Mouse (Mus musculus) midbrain, embryonic 14.5 days (tissue): ENCODE results near the gene Crxos. TPM values are rescaled to one million over a fixed set of nuclear protein-coding genes. Genes with fewer than 3 reads are reported as not detected.
A peak's percentile ranks its signal among the peaks of the same experiment; 100 is the strongest.

Source experiments
- ATAC-seq: fragments of 200-750 bp; cut with Nextera tagmentation; 2 replicates; pipeline ENCODE4 v1.8.0; 2017; ENCODE audit warnings: moderate number of reproducible peaks, moderate library complexity; ENCODE audit not compliant: low FRiP score, low TSS enrichment
- DNase-seq: peaks from one replicate; pipeline ENCODE4 v3.0.0-alpha.2; 2015
- H3K27ac ChIP-seq: fragments of 300-500 bp; sonication (generic); replicated peaks from 2 replicates; pipeline ENCODE4 v1.5.1; 2014; ENCODE audit warnings: mild to moderate bottlenecking, low read depth, low read length, moderate library complexity
- H3K27me3 ChIP-seq: fragments of 300-500 bp; sonication (generic); 2 replicates; pipeline ENCODE4 v1.6.1; 2014; ENCODE audit warnings: low read length, control low read depth, mixed read lengths; ENCODE audit not compliant: control insufficient read depth, insufficient read depth
- H3K36me3 ChIP-seq: fragments of 300-500 bp; sonication (generic); 2 replicates; pipeline ENCODE4 v1.6.1; 2014; ENCODE audit warnings: low read length, control low read depth; ENCODE audit not compliant: control insufficient read depth, insufficient read depth
- H3K4me1 ChIP-seq: fragments of 300-500 bp; sonication (generic); 2 replicates; pipeline ENCODE4 v1.6.1; 2014; ENCODE audit warnings: mild to moderate bottlenecking, antibody characterized with exemption, low read length, control low read depth; ENCODE audit not compliant: control insufficient read depth, insufficient read depth
- H3K4me2 ChIP-seq: fragments of 300-500 bp; sonication (generic); 2 replicates; pipeline ENCODE4 v1.6.1; 2014; ENCODE audit warnings: mild to moderate bottlenecking, low read length, moderate library complexity
- H3K4me3 ChIP-seq: fragments of 300-500 bp; sonication (generic); replicated peaks from 2 replicates; pipeline ENCODE4 v1.5.1; 2014; ENCODE audit warnings: low read depth, low read length
- H3K9ac ChIP-seq: fragments of 300-500 bp; sonication (generic); replicated peaks from 2 replicates; pipeline ENCODE4 v1.6.1; 2014; ENCODE audit warnings: mild to moderate bottlenecking, low read length, moderate library complexity
- H3K9me3 ChIP-seq: fragments of 300-500 bp; sonication (generic); 2 replicates; pipeline ENCODE4 v1.6.1; 2016; ENCODE audit warnings: low read length, control low read depth, mixed read lengths; ENCODE audit not compliant: control insufficient read depth
- WGBS: fragments of 180-500 bp; shearing (Covaris S2); extraction: QIAGEN DNeasy Blood & Tissue Kit; methylation state at CpG from one replicate; pipeline ENCODE4 v1.1.7; 2014; 5-methylcytosine and 5-hydroxymethylcytosine counted together
- polyA plus RNA-seq: library from polyadenylated mRNA; unstranded; fragments of >200 nt; fragmentation: Nextera tagmentation; extraction: Ambion mirVana; gene quantifications from 2 replicates; pipeline ENCODE4 v1.2.1, GENCODE M21; 2014

Gene Crxos
- polyA plus RNA-seq, 1 experiment from 2014 or later, result not detected

GRCm38 (mm10) chr7:15947653-15948260 lies 65.3 kb downstream of the Crxos start:
- ATAC-seq (no peak), DNase-seq (no peak)
- WGBS, result 48% methylated on average over 4 of the region's 4 CpGs
- Histone ChIP-seq H3K4me3 (no peak overlapping the region), H3K36me3 (peaks cover 17% of the 10 kb centered on the region), H3K27me3 (no peaks in the 10 kb centered on the region), H3K27ac (no peak overlapping the region), H3K9ac (no peak overlapping the region), H3K4me2 (no peak overlapping the region), H3K9me3 (no peaks in the 10 kb centered on the region), H3K4me1 (peaks cover 10% of the 10 kb centered on the region)

- Histone ChIP-seq H3K4me2 (peak overlapping the region; percentile 33; the same call in 1 of the 2 replicates), H3K9ac (no peak overlapping the region), H3K4me3 (no peak overlapping the region), H3K36me3 (peaks cover 10% of the 10 kb centered on the region), H3K9me3 (no peaks in the 10 kb centered on the region), H3K27ac (no peak overlapping the region), H3K4me1 (peaks cover 10% of the 10 kb centered on the region), H3K27me3 (no peaks in the 10 kb centered on the region)
- DNase-seq (peak; percentile 73), ATAC-seq (0 out of 2 replicates have a peak, but pooled peaks have one; percentile 12)
- WGBS, result 5% methylated on average over 23 of the region's 23 CpGs
Measured at GRCm38 (mm10) chr7:15948381-15948941, 66.0 kb downstream of the Crxos start.

GRCm38 (mm10) chr7:15949216-15949790 lies 66.9 kb downstream of the Crxos start:
- no peak overlapping the region for H3K4me2 ChIP-seq
- no peak overlapping the region for H3K9ac ChIP-seq
- H3K27me3 ChIP-seq, result no peaks in the 10 kb centered on the region
- H3K9me3 ChIP-seq, result no peaks in the 10 kb centered on the region
- peaks cover 9% of the 10 kb centered on the region for H3K4me1 ChIP-seq
- WGBS, result 87% methylated on average over 7 of the region's 7 CpGs
- no peak overlapping the region for H3K4me3 ChIP-seq
- no peak for DNase-seq
- H3K36me3 ChIP-seq, result peaks cover 1% of the 10 kb centered on the region; the same call in 1 of the 2 replicates
- ATAC-seq, result no peak
- no peak overlapping the region for H3K27ac ChIP-seq

- DNase-seq, result no peak
- Histone ChIP-seq H3K36me3 (no peaks in the 10 kb centered on the region), H3K27me3 (no peaks in the 10 kb centered on the region), H3K4me3 (no peak overlapping the region), H3K4me2 (no peak overlapping the region), H3K9me3 (no peaks in the 10 kb centered on the region), H3K27ac (no peak overlapping the region), H3K4me1 (peaks cover 2% of the 10 kb centered on the region), H3K9ac (no peak overlapping the region)
- 87% methylated on average over 15 of the region's 15 CpGs for WGBS
- ATAC-seq, result no peak
Measured at GRCm38 (mm10) chr7:15950008-15950407, 67.6 kb downstream of the Crxos start.

- H3K4me3 ChIP-seq, result no peak overlapping the region
- H3K36me3 ChIP-seq, result no peaks in the 10 kb centered on the region
- H3K27me3 ChIP-seq, result no peaks in the 10 kb centered on the region
- no peak for ATAC-seq
- H3K4me2 ChIP-seq, result no peak overlapping the region
- peaks cover 2% of the 10 kb centered on the region; the same call in 1 of the 2 replicates for H3K4me1 ChIP-seq
- no peak for DNase-seq
- no peak overlapping the region for H3K27ac ChIP-seq
- H3K9ac ChIP-seq, result no peak overlapping the region
- no peaks in the 10 kb centered on the region for H3K9me3 ChIP-seq
- 73% methylated on average over 3 of the region's 3 CpGs for WGBS
Measured at GRCm38 (mm10) chr7:15952416-15952815, 70.0 kb downstream of the Crxos start.

Other genes with a start within 250 kb of the Crxos start
- not detected in 2 replicates for gene Obox3, start 242.7 kb upstream of the Crxos start, polyA plus RNA-seq
- not detected in 2 replicates for gene Obox5, start 132.5 kb upstream of the Crxos start, polyA plus RNA-seq
- not detected in 2 replicates for gene Obox6, start 42.9 kb upstream of the Crxos start, polyA plus RNA-seq
- gene Crx, start 2.6 kb upstream of the Crxos start, polyA plus RNA-seq, result 0.18 TPM in 1 of 2 replicates, not detected in the other
- 1,539 and 1,832 TPM in 2 replicates for gene Selenow, start 39.8 kb downstream of the Crxos start, polyA plus RNA-seq
- gene Nop53, start 63.5 kb downstream of the Crxos start, polyA plus RNA-seq, result 135 and 136 TPM in 2 replicates
- gene Ehd2, start 85.0 kb downstream of the Crxos start, polyA plus RNA-seq, result 3.1 and 3.9 TPM in 2 replicates
- 6.5 and 9.0 TPM in 2 replicates for gene Bicra, start 165.3 kb downstream of the Crxos start, polyA plus RNA-seq
- 0.09 and 0.13 TPM in 2 replicates for gene Zfp541, start 179.2 kb downstream of the Crxos start, polyA plus RNA-seq
- gene Napa, start 215.8 kb downstream of the Crxos start, polyA plus RNA-seq, result 209 and 245 TPM in 2 replicates
- 33.1 and 40.5 TPM in 2 replicates for gene Kptn, start 237.3 kb downstream of the Crxos start, polyA plus RNA-seq
- 1.1 and 1.2 TPM in 2 replicates for gene Slc8a2, start 247.2 kb downstream of the Crxos start, polyA plus RNA-seq